Mouse (Mus musculus) limb, embryonic 13.5 days (tissue): ENCODE data around the gene N4bp2l1. TPM values are rescaled to one million over a fixed set of nuclear protein-coding genes. Genes with fewer than 3 reads are reported as not detected.
A peak's percentile ranks its signal among the peaks of the same experiment; 100 is the strongest.

Experiments
- ATAC-seq: fragments of 200-750 bp; cut with Nextera tagmentation; 2 replicates; pipeline ENCODE4 v1.8.0; 2017; ENCODE audit warnings: low read depth, moderate number of reproducible peaks, moderate TSS enrichment; ENCODE audit not compliant: low FRiP score
- H3K27ac ChIP-seq: fragments of 300-500 bp; sonication (generic); 2 replicates; pipeline ENCODE4 v1.5.1; 2015; ENCODE audit warnings: inconsistent platforms, mild to moderate bottlenecking, moderate library complexity
- H3K27me3 ChIP-seq: fragments of 300-500 bp; sonication (generic); 2 replicates; pipeline ENCODE4 v1.6.1; 2015; ENCODE audit warnings: mild to moderate bottlenecking, inconsistent platforms
- H3K36me3 ChIP-seq: fragments of 300-500 bp; sonication (generic); 2 replicates; pipeline ENCODE4 v1.6.1; 2015; ENCODE audit warnings: inconsistent platforms, mild to moderate bottlenecking, moderate library complexity
- H3K4me1 ChIP-seq: fragments of 300-500 bp; sonication (generic); 2 replicates; pipeline ENCODE4 v1.6.1; 2015; ENCODE audit warnings: inconsistent platforms
- H3K4me2 ChIP-seq: fragments of 300-500 bp; sonication (generic); replicated peaks from 2 replicates; pipeline ENCODE4 v1.6.1; 2015; ENCODE audit warnings: inconsistent platforms, mild to moderate bottlenecking, moderate library complexity
- H3K4me3 ChIP-seq: fragments of 300-500 bp; sonication (generic); 2 replicates; pipeline ENCODE4 v1.5.1; 2015; ENCODE audit warnings: moderate library complexity, mild to moderate bottlenecking, inconsistent platforms
- H3K9ac ChIP-seq: fragments of 300-500 bp; sonication (generic); 2 replicates; pipeline ENCODE4 v1.6.1; 2015; ENCODE audit warnings: mild to moderate bottlenecking, inconsistent platforms
- H3K9me3 ChIP-seq: fragments of 300-500 bp; sonication (generic); 2 replicates; pipeline ENCODE4 v1.6.1; 2016; ENCODE audit warnings: inconsistent platforms
- WGBS: fragments of 180-500 bp; shearing (Covaris S2); methylation state at CpG from one replicate; pipeline ENCODE4 v1.1.7; 2015; 5-methylcytosine and 5-hydroxymethylcytosine counted together
- polyA plus RNA-seq: library from polyadenylated mRNA; unstranded; fragments of >200 nt; fragmentation: Nextera tagmentation; extraction: Ambion mirVana; gene quantifications from 2 replicates; pipeline ENCODE4 v1.2.1, GENCODE M21; 2015

N4bp2l1 gene
- polyA plus RNA-seq, 1 experiment from 2014 or later: 5.4 TPM

DNA sequence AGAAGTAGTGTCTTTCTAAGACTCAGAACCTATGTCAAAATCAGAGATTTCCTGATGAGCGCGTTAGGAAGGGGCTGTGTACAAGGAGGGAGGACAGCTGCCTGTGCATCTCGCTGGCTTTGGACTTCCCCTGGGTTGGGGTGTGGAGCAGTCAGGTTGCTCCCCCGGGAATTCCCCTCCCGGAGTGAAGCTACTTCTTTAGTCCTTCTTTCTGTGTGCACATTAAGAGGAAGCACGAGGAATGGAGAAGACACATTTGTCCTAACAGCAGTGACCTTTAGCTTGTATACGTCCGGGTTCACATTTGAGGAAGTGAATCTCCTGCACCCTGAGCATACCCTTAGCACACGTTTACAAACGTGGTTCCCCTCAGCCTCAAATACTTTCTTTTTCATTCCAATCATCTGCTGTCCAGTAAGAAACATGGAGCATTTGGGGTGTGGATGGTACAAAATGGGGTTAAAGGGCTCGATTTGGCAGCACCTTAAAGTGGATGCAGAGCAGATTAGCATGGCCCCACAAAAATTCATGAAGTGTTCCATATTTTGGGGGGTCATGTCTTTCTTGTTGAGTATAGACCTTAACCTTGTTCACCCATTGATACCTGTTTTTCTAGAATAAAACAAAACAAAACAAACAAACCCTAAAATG is 1.5 kb downstream of the N4bp2l1 start:
- peak overlapping the region; percentile 99; the same call in 1 of the 2 replicates for H3K4me2 ChIP-seq
- no peaks in the 10 kb centered on the region for H3K9me3 ChIP-seq
- no peak overlapping the region for H3K4me3 ChIP-seq
- H3K9ac ChIP-seq: no peak overlapping the region
- WGBS: 55% methylated on average over 11 of the region's 11 CpGs
- H3K36me3 ChIP-seq: no peaks in the 10 kb centered on the region
- peaks cover 50% of the 10 kb centered on the region for H3K27me3 ChIP-seq
- H3K4me1 ChIP-seq: peaks cover 21% of the 10 kb centered on the region
- H3K27ac ChIP-seq: no peak overlapping the region
- ATAC-seq: no peak

DNA sequence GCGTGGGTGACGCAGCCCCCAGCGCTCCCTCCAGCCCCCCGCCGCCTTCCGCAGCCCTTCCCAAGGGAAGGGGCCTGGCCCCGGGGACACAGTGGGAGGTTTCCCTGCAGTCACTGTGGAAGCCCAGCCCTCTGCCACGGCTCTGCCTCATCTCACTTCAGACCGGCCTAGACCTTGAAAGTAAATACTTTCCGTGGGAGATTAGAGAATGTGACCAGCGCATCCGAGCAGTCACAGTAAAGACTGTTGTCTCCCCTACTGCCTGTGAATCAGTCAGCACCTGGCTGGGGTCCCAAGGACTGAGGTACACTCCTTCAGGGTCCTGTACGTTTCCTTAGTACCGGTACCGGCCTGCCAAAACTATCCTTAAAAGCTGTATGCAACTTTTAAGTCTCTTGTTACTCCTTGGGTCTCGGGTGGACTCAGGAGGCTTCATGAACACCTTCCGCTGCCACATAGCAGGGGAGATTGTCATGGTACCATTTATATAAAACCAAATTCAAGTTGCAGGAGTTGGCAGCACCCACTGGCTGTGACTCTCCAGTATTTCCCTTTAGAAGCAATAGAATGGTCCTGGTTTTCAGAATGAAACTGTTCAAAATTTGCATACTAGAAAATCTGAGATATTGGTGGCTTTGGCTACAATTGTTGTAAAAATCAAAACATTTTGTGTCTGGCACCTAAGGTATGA is 2.2 kb downstream of the N4bp2l1 start:
- no peaks in the 10 kb centered on the region for H3K36me3 ChIP-seq
- H3K4me1 ChIP-seq: peaks cover 15% of the 10 kb centered on the region
- no peak overlapping the region for H3K27ac ChIP-seq
- H3K9ac ChIP-seq: peak overlapping the region; percentile 77
- no peaks in the 10 kb centered on the region for H3K9me3 ChIP-seq
- WGBS: 6% methylated on average over 13 of the region's 17 CpGs
- H3K4me3 ChIP-seq: peak overlapping the region; percentile 83
- ATAC-seq: peak; percentile 18; the same call in 1 of the 2 replicates
- peak overlapping the region; percentile 99 for H3K4me2 ChIP-seq
- peaks cover 50% of the 10 kb centered on the region for H3K27me3 ChIP-seq

DNA sequence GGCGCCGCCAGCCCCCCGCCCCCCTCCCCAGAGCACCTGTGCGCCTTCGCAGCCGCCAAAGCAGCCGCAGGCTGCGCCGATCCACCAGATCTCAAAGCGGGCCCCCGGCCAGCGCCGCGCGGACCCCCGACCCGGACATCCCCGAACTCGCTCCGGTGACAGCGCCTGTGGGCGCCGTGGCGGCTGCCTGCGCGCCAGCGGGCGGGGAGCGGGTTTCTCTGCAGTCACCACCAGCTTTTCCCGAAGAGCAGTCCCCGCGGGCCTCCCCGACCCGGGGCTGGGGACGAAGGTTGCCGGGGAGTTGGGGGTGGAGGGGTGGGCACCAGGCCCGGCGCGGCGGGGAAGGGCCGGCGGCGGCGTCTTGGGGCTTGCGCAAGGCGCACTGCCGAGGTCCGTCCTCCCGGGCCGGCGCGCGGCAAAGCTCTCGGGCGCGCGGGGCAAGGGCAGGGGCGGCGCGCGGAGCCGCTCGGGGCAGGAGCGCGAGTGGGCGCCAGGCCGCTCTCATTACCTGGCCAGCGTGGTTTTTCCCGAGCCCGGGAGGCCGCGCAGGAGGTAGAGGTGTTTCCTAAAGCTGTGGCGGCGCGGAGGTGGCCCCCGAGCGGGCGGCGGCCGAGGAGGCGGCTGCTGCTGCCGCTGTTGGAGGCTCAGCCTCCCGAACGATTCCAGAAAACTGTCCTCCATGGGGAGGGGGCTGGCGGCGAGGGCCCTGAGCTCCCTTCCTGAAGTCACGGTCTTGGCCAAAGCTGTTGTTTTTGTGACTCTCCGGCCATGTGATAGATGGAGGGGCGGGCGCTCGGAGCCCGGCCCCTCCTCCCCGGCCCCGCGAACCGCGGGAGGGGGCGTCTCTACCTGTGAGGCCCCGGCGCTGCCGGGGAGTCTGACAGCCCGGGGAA is 3.0 kb downstream of the N4bp2l1 start:
- H3K9ac ChIP-seq: peak overlapping the region; percentile 77
- H3K4me2 ChIP-seq: peak overlapping the region; percentile 99
- WGBS: under 1% methylated on average over 88 of the region's 102 CpGs
- H3K4me1 ChIP-seq: peaks cover 12% of the 10 kb centered on the region
- H3K4me3 ChIP-seq: peak overlapping the region; percentile 83
- no peak overlapping the region for H3K27ac ChIP-seq
- H3K27me3 ChIP-seq: peaks cover 50% of the 10 kb centered on the region
- ATAC-seq: peak; percentile 79
- H3K36me3 ChIP-seq: no peaks in the 10 kb centered on the region
- H3K9me3 ChIP-seq: no peaks in the 10 kb centered on the region

DNA sequence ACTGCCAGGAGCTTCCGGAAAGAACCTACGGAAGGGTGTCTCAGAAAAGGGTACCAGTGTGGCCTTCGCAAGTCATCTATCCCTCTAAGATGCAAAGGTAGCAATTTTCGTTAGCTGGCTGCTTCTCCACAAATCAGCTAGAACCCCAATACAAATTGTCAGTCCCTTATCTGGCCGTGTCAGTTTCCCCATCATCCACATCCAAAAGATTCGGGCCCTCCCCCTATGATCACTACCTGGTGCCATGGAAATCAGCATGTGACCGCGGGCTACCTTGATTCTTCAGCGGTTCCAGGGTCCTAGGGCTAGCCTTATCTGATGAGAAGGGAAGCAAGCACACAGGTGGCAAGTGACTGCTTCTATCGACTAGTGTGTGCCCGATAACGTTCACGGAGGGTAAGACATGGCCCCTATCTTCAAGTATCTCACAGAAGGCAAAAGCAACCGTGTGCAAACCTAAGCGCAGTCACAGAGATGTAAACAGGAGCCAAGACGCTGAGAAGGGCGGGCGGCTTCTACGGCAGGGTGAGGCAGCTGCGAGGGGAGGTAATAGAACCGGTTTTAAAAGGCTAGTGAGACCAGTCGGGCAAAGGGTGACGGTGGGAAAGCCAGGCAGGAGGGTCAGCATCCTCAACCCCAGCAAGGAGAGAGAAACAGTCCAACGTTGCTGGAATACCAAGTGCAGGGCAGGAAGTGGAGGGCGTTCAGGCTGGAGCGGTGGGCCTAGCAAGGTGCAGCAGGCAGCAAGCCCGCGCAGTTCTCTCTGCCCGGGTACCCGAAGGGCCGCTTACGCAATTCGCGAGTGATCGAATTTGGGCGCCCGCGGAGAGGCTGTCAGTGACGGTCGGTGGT is 3.9 kb downstream of the N4bp2l1 start:
- H3K27ac ChIP-seq: no peak overlapping the region
- H3K27me3 ChIP-seq: peaks cover 44% of the 10 kb centered on the region
- H3K4me1 ChIP-seq: peaks cover 12% of the 10 kb centered on the region
- H3K4me2 ChIP-seq: peak overlapping the region; percentile 99
- H3K9me3 ChIP-seq: no peaks in the 10 kb centered on the region
- H3K36me3 ChIP-seq: no peaks in the 10 kb centered on the region
- 8% methylated on average over 40 of the region's 40 CpGs for WGBS
- peak overlapping the region; percentile 83 for H3K4me3 ChIP-seq
- H3K9ac ChIP-seq: peak overlapping the region; percentile 77
- no peak for ATAC-seq

DNA sequence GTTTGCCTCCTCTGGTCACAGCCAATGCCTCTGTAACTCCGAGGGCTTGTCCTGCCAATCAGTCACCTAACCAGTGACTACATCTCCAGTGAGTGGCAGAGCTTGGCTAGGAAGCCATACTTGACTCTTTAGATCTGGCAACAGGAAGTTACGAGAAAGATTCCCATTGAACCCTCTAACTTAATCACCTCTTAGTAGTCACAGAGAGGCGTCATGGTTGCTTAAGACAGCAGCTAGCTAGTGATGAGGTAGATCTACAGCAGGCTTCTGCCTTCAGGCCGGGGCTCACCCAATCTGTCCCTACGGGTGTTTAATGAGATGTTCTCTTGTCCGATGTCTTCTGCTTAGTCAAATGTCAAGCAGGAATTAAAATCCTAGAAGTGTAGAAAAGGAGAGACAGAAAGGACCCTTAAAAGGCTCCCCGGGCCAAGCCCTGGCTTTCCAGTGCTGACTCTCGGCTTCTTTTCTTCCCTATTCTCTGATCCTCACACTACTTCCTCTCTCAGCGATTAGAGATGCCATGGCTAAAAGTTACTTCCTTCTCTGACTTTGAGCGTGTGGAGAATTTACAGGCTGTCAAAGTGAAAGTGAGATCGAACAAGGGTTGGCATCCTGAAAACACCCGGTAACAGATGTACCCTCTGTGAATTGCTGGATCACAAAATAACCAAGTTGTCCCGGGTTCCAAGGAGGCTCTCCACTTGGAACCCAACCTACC is 4.6 kb downstream of the N4bp2l1 start:
- H3K4me3 ChIP-seq: peak overlapping the region; percentile 83; the same call in 1 of the 2 replicates
- ATAC-seq: no peak
- WGBS: 73% methylated on average over 13 of the region's 13 CpGs
- peaks cover 43% of the 10 kb centered on the region for H3K27me3 ChIP-seq
- peaks cover 12% of the 10 kb centered on the region for H3K4me1 ChIP-seq
- H3K9ac ChIP-seq: no peak overlapping the region
- H3K9me3 ChIP-seq: no peaks in the 10 kb centered on the region
- H3K27ac ChIP-seq: no peak overlapping the region
- H3K36me3 ChIP-seq: no peaks in the 10 kb centered on the region
- H3K4me2 ChIP-seq: peak overlapping the region; percentile 99

DNA sequence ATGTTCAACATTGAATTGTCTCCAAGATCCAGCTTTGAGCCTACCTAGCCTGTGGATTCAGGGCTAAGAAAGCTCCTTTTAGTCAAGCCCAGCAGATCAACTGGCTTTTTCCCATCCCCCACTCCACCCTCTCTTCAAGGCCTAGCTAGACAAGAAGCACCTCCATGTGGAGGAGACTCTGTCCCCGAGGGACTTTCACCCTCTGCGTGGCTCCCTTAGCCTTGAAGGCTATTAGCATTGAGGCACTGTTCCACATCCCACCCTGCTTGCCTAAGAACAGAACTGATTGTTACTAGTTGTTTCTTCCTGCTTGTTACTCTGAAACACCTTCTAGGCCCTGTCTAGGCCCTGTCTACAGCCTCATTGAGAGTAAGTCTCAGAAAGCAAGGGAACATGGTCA is 7.0 kb downstream of the N4bp2l1 start:
- H3K36me3 ChIP-seq: no peaks in the 10 kb centered on the region
- no peak overlapping the region for H3K9ac ChIP-seq
- H3K27ac ChIP-seq: no peak overlapping the region
- 83% methylated on average over 2 of the region's 2 CpGs for WGBS
- H3K4me1 ChIP-seq: peaks cover 11% of the 10 kb centered on the region
- ATAC-seq: no peak
- no peak overlapping the region for H3K4me3 ChIP-seq
- H3K27me3 ChIP-seq: peaks cover 24% of the 10 kb centered on the region
- H3K9me3 ChIP-seq: no peaks in the 10 kb centered on the region
- no peak overlapping the region for H3K4me2 ChIP-seq

DNA sequence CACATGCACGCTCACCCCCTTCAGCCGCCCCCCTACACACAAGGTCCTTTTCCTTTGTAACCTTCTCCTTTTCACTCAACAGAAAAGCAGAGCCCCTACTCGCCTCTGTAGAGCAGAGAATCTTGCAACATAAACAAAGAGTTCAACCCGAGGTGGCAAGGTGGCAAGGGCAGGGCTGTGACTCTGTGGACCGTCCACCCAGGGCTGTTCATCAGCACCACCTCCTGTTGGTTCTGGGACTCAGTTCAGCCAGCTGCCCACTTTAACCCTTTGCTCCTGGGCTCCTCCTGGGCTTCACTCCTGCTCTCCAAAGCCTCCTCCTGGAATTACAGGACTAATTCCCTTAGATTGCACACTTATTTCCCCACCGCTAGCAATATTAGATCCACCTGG is 12.7 kb downstream of the N4bp2l1 start:
- Histone ChIP-seq H3K9me3 (no peaks in the 10 kb centered on the region), H3K4me3 (no peak overlapping the region), H3K27me3 (no peaks in the 10 kb centered on the region), H3K36me3 (no peaks in the 10 kb centered on the region), H3K9ac (no peak overlapping the region), H3K4me1 (no peaks in the 10 kb centered on the region), H3K4me2 (no peak overlapping the region), H3K27ac (no peak overlapping the region)
- WGBS: 39% methylated on average over 6 of the region's 6 CpGs
- ATAC-seq: no peak

DNA sequence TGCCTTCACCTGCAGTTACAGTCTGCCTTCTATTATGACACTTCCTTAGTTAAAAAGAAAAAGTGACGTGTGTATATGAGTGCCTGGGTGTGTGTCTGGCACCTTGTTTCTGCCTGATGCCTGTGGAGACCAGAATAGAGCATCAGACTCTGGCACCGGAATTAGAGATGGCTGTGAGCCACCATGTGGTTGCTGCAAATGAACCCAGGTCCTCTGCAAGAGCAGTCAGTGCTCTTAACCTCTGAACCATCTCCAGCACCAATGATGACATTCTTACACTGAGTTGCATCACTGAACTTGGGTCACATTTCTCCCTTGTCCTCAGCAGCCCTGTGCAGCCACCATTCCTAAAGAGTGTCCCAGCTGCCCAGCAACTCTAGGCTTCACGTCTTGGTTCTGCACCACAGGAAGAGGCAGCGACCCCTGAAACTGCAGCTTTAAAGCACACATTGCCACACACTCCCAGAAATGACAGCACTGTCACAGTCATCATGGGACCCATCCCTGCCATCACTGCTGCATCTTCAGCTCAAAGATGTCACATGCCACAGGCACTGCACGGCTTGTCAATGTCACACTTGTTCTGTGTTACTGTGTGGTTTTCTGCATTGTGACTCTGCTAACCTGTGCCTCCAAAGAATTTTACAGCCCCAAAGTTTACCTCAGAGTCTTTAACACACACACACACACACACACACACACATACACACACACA is 13.2 kb downstream of the N4bp2l1 start:
- no peak overlapping the region for H3K9ac ChIP-seq
- no peak overlapping the region for H3K27ac ChIP-seq
- no peak overlapping the region for H3K4me3 ChIP-seq
- no peaks in the 10 kb centered on the region for H3K27me3 ChIP-seq
- no peaks in the 10 kb centered on the region for H3K36me3 ChIP-seq
- no peaks in the 10 kb centered on the region for H3K9me3 ChIP-seq
- H3K4me2 ChIP-seq: no peak overlapping the region
- no peak for ATAC-seq
- peaks cover 3% of the 10 kb centered on the region; the same call in 1 of the 2 replicates for H3K4me1 ChIP-seq
- 73% methylated on average over 5 of the region's 5 CpGs for WGBS

DNA sequence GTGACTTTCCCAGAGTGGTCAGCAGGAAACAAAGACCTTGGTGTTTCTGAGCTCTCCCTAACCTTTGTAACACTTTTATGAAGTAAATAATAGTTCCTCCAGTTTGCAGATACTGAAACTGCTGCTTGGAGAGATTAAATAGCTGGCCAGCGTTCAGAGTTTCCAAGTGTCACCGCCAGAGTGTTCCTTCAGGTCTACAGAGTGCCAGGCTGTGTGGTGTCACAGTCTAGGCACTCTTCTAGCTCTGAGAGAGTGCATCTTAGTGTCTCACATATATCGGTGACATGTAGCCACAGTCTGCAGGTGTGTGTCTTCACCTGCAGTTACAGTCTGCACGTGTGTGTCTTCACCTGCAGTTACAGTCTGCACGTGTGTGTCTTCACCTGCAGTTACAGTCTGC is 13.8 kb downstream of the N4bp2l1 start:
- H3K9ac ChIP-seq: no peak overlapping the region
- H3K27ac ChIP-seq: no peak overlapping the region
- no peak overlapping the region for H3K4me3 ChIP-seq
- WGBS: 82% methylated on average over 5 of the region's 5 CpGs
- no peak overlapping the region for H3K4me2 ChIP-seq
- no peaks in the 10 kb centered on the region for H3K36me3 ChIP-seq
- ATAC-seq: no peak
- H3K4me1 ChIP-seq: peaks cover 7% of the 10 kb centered on the region; the same call in 1 of the 2 replicates
- H3K9me3 ChIP-seq: no peaks in the 10 kb centered on the region
- no peaks in the 10 kb centered on the region for H3K27me3 ChIP-seq

DNA sequence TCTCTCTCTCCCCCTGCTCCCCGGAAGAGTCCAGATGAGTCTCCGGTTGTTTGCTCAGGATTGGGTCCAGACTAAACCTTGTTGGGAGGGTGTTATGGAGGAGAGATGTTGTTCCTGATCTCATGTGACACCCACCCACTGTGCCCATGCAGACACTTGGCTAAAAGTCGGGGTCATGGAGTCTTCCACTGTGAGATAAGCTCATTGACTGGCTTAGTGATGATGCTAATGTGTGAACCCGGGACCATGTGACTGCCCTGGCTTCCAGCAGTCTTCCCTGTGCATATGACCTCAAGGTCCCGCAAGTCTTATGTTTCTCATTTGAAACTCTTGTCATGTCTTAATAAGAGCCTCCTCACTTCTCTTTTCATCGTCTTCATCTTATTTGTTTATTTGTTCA is 15.8 kb downstream of the N4bp2l1 start:
- no peak overlapping the region for H3K27ac ChIP-seq
- H3K4me3 ChIP-seq: no peak overlapping the region
- H3K4me1 ChIP-seq: peaks cover 7% of the 10 kb centered on the region; the same call in 1 of the 2 replicates
- H3K27me3 ChIP-seq: no peaks in the 10 kb centered on the region
- no peaks in the 10 kb centered on the region for H3K9me3 ChIP-seq
- 75% methylated on average over 6 of the region's 6 CpGs for WGBS
- no peak overlapping the region for H3K4me2 ChIP-seq
- no peak for ATAC-seq
- H3K36me3 ChIP-seq: no peaks in the 10 kb centered on the region
- H3K9ac ChIP-seq: no peak overlapping the region
